Mouse (Mus musculus): ENCODE measurements at regions not wholly inside any gene's neighbourhood (a gene's known extent, or its start where the extent isn't known, plus 50 kb on each side); places are given as distances from the start of the nearest gene placed in this dataset.
"Not testable (repeated sequence)": the region's sequence is repeated elsewhere in the genome, so short reads cannot be mapped to it uniquely, and the experiment has no call there.

GRCm38 (mm10) chr8:34703351-34703750, 591.8 kb upstream of the Gm10131 start:
- DNase-seq, result no peak

- no peak for DNase-seq
Observed at GRCm38 (mm10) chr8:34702806-34703205, 591.3 kb upstream of the Gm10131 start.

- no peak for DNase-seq
Observed at GRCm38 (mm10) chr8:34699015-34699414, 587.5 kb upstream of the Gm10131 start.

- no peak for DNase-seq
Observed at GRCm38 (mm10) chr8:34696365-34696764, 584.8 kb upstream of the Gm10131 start.

- peak; percentile 51 for DNase-seq
Observed at GRCm38 (mm10) chr8:34692606-34693005, 581.1 kb upstream of the Gm10131 start.

- no peak for DNase-seq
Observed at GRCm38 (mm10) chr8:34691776-34692175, 580.2 kb upstream of the Gm10131 start.

GRCm38 (mm10) chr8:34689825-34690493, 578.4 kb upstream of the Gm10131 start:
- peak; percentile 56 for DNase-seq

- no peak for DNase-seq
Observed at GRCm38 (mm10) chr8:34689049-34689824, 577.7 kb upstream of the Gm10131 start.

GRCm38 (mm10) chr8:34688396-34689048, 577.0 kb upstream of the Gm10131 start:
- no peak for DNase-seq

- no peak for DNase-seq
Observed at GRCm38 (mm10) chr8:34686371-34686770, 574.8 kb upstream of the Gm10131 start.

- no peak for DNase-seq
Observed at GRCm38 (mm10) chr8:34684683-34685082, 573.1 kb upstream of the Gm10131 start.

GRCm38 (mm10) chr8:34683173-34683572, 571.6 kb upstream of the Gm10131 start:
- DNase-seq, result no peak

GRCm38 (mm10) chr8:34682221-34682620, 570.7 kb upstream of the Gm10131 start:
- DNase-seq, result no peak

GRCm38 (mm10) chr8:34679565-34680291, 568.2 kb upstream of the Gm10131 start:
- DNase-seq, result peak; percentile 50

GRCm38 (mm10) chr8:34678879-34679278, 567.3 kb upstream of the Gm10131 start:
- DNase-seq, result no peak

GRCm38 (mm10) chr8:34671716-34672115, 560.2 kb upstream of the Gm10131 start:
- no peak for DNase-seq

- DNase-seq, result no peak
Observed at GRCm38 (mm10) chr8:34670930-34671715, 559.6 kb upstream of the Gm10131 start.

GRCm38 (mm10) chr8:34669146-34669545, 557.6 kb upstream of the Gm10131 start:
- DNase-seq, result no peak

- DNase-seq, result no peak
Observed at GRCm38 (mm10) chr8:34664429-34664828, 552.9 kb upstream of the Gm10131 start.

- no peak for DNase-seq
Observed at GRCm38 (mm10) chr8:34662532-34662931, 551.0 kb upstream of the Gm10131 start.

GRCm38 (mm10) chr8:34651750-34652149, 540.2 kb upstream of the Gm10131 start:
- no peak for DNase-seq

- DNase-seq, result not testable (repeated sequence)
Observed at GRCm38 (mm10) chr8:34628221-34628620, 516.7 kb upstream of the Gm10131 start.
